Mouse (Mus musculus): ENCODE data around the gene Kif16b. TPM values are rescaled to one million over a fixed set of nuclear protein-coding genes. Genes with fewer than 3 reads are reported as not detected.

Gene Kif16b
- polyA plus RNA-seq (2012; ENCODE audit: insufficient read depth, insufficient read length, missing spikeins), result 13.7 and 15.0 TPM in 2 replicates

DNA sequence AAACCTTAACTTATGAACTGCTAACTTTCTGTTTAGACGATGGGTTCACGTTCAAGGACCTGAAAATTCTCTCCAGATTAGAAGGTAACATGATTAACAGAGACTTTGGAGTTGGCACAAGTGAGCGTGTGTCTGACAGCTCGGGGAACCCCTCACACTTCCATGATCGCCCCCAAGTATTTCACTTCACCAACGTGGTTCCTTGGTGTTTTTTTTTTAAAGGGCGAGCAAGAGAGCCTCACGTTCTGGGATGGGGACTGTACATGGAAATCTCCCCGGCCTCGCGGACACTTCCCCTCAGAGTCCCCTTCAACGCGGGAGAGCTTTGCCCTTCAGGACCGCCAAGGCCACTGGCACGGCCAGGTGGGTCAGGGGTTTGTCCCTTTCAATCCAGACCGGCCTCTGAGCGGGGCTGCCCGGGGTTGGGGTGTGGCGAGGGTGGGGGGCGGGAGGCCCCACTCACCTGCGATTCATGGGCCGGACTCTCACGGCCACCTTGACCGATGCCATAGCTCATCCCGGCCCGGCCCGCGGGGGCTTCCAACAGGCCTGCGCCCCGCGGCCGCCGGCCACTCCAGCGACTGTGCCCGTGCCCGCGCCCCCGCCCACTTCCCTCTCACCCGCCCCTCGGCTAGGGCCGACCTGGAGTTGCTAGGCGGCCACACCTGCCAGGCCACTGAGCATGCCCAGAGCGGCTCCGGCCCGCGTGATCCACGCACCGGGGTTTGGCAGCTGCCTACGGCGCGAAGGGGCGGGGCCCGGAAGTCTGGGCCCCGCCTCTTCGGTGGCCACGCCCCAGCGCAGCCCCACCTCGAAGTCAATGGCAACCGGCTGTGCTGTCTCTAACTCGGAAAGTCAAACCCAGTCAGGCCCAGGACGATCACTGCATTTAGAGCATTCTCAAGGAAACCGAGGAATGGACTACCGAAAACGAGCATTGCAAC lies at the start of gene Kif16b:
Gene Kif16b (minus strand): TSS at position 670 of the 944 bp plus-strand sequence.
- peaks cover 3% of the 10 kb centered on the region for H3K4me1 ChIP-seq (ENCODE audit: control insufficient read depth, insufficient read depth, insufficient read length, low read length)
- H3K27ac ChIP-seq (replicated peaks; ENCODE audit: low read depth, low read length), result 0 out of 2 replicates have a peak within 1 kb of the TSS, but pooled peaks have one; percentile 40

DNA sequence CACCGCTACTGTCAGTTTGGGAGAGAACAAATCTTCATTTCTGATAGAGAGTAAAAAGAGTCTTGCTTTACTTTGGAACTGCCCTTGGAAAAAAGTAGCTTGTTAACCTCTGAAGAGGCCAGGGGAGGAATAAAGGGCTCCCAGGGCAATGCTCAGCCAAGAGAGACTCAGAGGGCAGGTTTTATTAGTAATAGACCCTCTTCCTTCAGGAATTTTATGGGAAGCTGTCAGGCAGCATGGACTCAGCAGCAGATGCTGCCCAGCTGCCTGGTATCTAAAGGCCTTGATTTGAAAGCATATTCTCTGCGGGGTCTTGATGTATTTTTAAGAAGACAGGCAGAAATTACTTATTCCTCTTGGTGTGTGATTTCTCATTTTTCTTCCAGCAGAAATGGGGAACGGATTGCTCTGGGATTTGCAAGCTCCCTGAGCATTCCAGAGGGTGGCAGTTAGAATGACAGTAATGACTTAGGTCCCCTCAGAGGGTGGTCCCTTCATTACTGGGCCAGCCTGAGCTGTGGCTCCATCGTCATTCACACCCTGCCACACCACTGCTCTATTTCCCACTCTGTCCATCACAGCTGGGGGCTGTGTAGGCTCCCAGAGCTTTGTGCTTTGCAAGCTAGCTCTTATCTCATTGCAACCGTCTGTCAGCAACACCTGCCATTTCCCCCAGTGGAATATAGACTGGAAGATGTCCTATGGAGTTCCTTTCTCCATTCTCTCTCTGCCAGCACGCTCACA lies 39.7 kb upstream of the Kif16b start:
- H3K27ac ChIP-seq (replicated peaks; ENCODE audit: low read depth, low read length), result no peak overlapping the region
- H3K4me3 ChIP-seq (ENCODE audit: insufficient read depth, low read depth, low read length), result no peak overlapping the region
- no peaks in the 10 kb centered on the region for H3K4me1 ChIP-seq (ENCODE audit: control insufficient read depth, insufficient read depth, insufficient read length, low read length)

More for the DNA sequence above, at the start of gene Kif16b:
- H3K4me3 ChIP-seq (ENCODE audit: insufficient read depth, low read depth, low read length), result peak within 1 kb of the TSS; percentile 72

DNA sequence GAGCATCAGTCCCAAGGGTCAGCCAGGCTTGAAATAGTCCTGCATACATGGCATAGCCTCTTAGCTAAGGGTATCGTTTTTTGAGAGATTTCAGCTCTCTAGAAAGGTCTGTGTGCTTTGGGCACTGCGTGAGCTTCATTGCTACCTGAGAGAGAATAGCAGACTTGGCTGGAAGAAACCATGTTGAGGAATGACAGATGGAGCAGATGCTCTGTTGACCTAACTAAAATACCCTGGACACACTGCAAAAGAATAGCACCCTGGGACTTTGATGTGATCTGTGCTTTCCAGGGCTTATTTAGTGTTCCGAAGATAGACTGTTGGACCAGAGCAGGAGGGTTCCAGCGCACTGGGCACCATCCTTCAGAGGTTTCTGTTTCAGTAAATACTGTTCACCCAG lies 29.1 kb upstream of the Kif16b start:
- H3K4me1 ChIP-seq (ENCODE audit: control insufficient read depth, insufficient read depth, insufficient read length, low read length), result no peaks in the 10 kb centered on the region
- no peak overlapping the region for H3K27ac ChIP-seq (replicated peaks; ENCODE audit: low read depth, low read length)
- no peak overlapping the region for H3K4me3 ChIP-seq (ENCODE audit: insufficient read depth, low read depth, low read length)

DNA sequence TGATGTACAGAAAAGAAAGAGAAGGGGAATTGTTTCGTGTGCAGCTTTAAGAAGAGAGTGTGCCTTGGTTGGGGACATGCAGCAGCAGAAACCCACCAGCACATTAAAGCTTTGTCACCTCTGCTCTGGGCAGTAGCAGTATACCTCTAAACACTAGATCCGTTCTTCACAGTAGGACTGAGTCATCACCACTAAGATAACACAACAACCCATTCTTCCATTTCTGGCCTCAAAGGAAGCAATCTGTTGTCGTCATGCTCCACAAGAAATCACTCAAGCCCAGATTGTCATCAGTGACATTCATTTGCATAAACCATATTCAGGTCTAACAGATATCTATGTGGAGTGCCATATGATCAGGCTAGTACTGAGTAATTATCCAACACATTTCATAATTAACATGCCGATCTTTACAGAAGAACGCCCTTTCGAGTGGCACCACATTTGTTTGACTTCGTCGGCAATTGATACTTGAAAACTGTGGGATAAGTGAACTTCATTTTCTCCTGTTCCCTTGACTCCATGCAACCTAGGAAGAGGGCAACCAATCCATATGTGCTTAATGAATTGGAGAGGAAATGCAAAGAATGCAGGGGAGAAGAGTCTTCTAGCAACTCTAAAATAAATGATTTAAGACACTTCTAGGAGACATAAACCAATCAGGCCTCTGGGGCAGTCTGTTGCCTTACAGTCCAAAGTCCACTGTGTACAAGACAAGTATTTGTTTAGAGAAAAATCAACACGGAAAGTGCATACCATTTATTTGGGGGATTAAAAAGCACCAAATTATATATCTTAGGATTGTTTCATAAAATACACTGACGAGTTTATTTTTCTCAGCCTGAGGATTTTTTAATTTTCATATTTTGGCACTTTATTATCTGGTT lies 28.1 kb upstream of the Kif16b start:
- H3K4me3 ChIP-seq (ENCODE audit: insufficient read depth, low read depth, low read length), result no peak overlapping the region
- H3K27ac ChIP-seq (replicated peaks; ENCODE audit: low read depth, low read length), result no peak overlapping the region
- no peaks in the 10 kb centered on the region for H3K4me1 ChIP-seq (ENCODE audit: control insufficient read depth, insufficient read depth, insufficient read length, low read length)

DNA sequence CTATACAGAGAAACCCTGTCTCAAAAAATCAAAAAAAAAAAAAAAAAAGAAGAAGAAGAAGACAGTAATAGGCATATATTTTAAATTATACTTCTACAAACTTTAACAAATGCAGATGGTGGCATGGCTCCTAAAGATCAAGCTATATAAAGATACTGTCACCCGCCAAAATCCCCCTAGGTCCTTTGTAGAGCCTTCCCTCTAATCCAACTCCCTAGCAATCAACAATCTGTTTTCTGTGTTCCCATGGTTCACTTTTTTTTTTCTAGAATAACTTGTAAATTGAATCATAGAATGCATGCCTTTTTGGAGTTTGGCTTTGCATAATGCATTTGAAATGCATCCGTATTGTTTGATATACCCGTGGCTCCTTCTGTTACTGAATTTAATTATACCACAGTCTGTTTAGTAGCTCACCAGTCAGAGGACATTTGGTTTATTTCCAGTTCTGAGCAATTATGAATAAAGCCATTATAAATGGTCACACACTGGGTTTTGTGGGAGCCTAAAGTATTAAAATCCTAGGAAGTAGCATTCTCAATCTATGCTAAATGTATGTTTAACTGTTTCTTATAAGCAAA lies 9.6 kb upstream of the Kif16b start:
- Histone ChIP-seq H3K27ac (replicated peaks; ENCODE audit: low read depth, low read length) (no peak overlapping the region), H3K4me1 (ENCODE audit: control insufficient read depth, insufficient read depth, insufficient read length, low read length) (no peaks in the 10 kb centered on the region)

DNA sequence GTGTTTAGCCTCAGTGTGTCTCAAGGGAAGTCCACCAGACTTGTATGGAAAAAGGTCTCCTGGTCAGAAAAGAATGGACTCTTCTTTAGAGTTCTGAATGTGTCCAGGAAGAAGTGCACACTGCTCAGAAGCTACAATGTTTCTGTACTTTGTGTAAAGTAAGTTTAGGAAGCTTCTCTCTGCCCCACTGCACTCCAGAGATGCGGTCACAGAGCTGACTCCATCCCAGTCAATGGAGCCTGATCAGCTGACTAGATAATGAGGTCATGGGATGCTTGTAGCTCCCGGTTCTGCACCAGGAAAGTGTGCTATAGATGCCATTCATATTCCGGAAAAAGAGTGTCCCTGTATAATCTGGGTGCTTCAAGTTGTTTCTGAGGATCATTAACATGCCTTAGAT lies 7.9 kb upstream of the Kif16b start:
- no peak overlapping the region for H3K27ac ChIP-seq (replicated peaks; ENCODE audit: low read depth, low read length)
- no peak overlapping the region for H3K4me3 ChIP-seq (ENCODE audit: insufficient read depth, low read depth, low read length)
- no peaks in the 10 kb centered on the region for H3K4me1 ChIP-seq (ENCODE audit: control insufficient read depth, insufficient read depth, insufficient read length, low read length)

More for the DNA sequence above, 9.6 kb upstream of the Kif16b start:
- no peak overlapping the region for H3K4me3 ChIP-seq (ENCODE audit: insufficient read depth, low read depth, low read length)

DNA sequence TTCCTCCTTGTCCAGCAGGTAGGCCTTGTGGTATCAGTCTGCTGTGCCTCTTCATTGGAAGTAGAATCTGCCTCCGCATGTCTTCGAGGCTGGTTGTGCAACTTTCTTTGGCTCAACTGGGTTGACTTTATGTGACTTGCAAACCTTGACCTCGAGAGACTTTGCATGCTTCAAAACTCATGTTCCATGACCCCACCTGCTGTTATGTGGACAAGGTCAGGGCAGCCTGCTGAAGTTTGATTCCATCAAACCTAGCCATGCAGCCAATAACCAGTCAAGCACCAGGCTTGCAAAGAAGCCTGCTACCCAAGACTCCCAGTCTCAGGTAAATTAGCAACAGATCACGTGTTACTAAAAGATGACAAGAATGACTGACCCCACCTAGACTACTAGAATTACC lies 5.7 kb upstream of the Kif16b start:
- Histone ChIP-seq H3K4me3 (ENCODE audit: insufficient read depth, low read depth, low read length) (no peak overlapping the region), H3K27ac (replicated peaks; ENCODE audit: low read depth, low read length) (no peak overlapping the region), H3K4me1 (ENCODE audit: control insufficient read depth, insufficient read depth, insufficient read length, low read length) (peaks cover 3% of the 10 kb centered on the region)

DNA sequence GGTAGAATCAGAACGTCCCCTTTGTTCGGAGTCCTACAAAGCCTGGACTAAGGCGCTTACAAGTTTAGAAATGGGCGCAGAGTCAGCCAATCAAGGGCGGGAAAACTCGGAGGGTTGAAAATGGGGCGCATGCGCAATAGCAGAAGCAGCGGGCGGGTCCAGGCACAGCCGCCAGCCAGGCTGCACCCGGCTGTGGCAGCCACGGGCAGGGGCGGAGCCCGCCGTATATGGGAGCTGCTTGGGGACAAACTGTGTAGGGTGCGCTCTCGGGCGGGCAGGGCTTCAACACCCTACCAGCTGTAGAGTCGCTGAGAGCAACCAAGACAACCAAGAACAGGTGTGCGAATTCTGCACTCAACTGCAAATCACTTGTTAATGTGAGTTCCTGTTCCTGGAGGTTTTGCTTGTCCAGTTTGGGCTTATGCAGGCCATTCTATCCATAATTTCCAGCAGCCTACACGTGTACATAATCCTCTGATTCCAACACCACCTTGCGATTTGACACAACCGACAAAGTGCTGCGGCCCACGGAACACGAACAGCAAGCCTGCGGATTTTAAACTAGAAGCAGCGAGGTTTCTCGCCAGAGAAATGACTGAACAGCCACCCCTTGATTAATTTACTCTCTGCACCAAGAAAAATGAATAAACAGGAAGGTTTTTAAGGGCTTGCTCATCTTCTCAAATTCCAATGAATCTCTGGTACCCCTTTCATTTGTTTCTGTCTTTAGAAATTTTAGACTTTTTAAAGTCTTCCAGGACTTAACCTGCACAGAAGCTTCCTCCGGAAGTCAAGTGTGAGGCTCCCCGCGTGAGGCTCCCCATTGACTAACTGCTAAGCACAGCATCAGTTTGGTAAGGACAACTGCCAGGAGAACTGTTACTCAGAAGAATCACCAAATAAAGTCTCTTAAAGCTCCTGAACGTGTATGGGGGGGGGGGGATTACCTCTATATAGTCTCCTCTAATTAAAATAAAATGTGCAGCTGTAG lies 1.9 kb upstream of the Kif16b start:
- peak overlapping the region; percentile 67 for H3K4me3 ChIP-seq (ENCODE audit: insufficient read depth, low read depth, low read length)
- no peak overlapping the region; the same call in 1 of the 2 replicates for H3K27ac ChIP-seq (replicated peaks; ENCODE audit: low read depth, low read length)
- H3K4me1 ChIP-seq (ENCODE audit: control insufficient read depth, insufficient read depth, insufficient read length, low read length), result peaks cover 3% of the 10 kb centered on the region

DNA sequence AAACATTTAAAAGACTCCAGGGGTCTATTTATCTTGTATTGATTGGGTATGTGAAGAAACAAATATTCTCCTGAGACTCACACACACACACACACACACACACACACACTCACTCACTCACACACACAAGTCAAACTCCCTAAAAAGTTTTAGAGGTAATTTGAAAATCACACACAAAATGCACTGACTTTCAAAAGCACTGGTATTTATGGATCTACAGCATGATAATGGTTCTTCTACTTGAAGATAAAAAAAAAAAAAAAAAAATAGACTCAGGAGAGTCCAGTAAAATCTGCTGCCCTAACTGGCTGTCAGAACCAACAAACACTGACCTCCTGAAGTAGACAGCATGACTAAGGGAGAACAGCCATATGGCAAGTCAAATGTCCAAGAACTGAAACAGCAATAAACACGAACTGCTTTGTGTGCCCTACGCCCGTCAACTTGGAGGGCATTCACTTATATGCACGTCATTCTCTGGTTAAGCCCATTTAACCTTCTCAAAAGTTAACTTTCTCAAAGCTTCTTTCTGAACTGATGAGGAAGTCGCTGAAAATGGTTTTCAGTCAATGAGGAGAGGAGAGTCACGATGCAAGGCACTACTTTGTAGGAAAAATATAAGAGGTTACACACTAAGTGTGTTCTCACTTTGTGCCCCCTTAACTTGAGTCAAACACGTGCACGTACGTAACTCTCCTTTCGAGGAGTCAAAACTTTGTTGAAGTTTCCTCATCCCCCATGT lies 1.0 kb downstream of the Kif16b start:
- Histone ChIP-seq H3K27ac (replicated peaks; ENCODE audit: low read depth, low read length) (0 out of 2 replicates have a peak overlapping the region, but pooled peaks have one; percentile 22), H3K4me1 (ENCODE audit: control insufficient read depth, insufficient read depth, insufficient read length, low read length) (peaks cover 3% of the 10 kb centered on the region)

DNA sequence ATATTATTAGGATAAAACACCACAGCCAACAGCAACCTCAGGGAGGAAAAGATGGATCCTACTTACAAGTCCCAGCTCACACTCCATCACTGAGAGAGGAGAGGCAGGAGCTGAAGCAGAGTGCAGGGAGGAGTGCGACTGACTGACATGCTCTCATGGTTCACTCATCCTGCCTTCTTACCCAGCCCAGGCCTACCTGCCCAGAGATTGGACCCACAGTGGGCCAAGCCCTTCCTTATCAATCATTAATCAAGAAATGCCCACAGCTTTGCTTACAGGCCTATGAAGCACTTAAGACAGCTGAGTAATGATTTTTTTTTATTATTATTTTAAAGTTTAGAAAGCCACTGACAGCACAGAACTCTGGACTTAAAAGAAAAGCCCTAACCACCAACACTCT lies 7.6 kb downstream of the Kif16b start:
- Histone ChIP-seq H3K27ac (replicated peaks; ENCODE audit: low read depth, low read length) (no peak overlapping the region), H3K4me3 (ENCODE audit: insufficient read depth, low read depth, low read length) (no peak overlapping the region), H3K4me1 (ENCODE audit: control insufficient read depth, insufficient read depth, insufficient read length, low read length) (peaks cover 2% of the 10 kb centered on the region)

More for the DNA sequence above, 1.0 kb downstream of the Kif16b start:
- H3K4me3 ChIP-seq (ENCODE audit: insufficient read depth, low read depth, low read length), result peak overlapping the region; percentile 72

DNA sequence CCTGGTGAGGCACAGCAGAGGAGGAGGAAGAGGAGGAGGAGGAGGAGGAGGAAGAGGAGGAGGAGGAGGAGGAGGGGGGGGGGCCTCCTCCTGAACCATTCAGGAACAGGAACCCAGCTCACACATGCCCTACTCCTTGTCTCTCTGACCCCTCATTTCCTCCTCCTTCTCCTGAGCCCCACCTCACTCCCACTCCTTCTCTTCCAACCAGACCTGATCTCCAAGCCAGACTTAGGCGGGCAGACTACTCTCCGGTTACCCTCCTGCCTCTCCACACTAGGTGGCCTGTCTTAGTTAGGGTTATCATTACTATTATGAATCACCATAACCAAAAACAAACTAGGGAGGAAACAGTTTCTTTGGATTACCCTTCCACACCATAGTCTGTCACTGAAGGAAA lies 10.0 kb downstream of the Kif16b start:
- Histone ChIP-seq H3K4me3 (ENCODE audit: insufficient read depth, low read depth, low read length) (no peak overlapping the region), H3K27ac (replicated peaks; ENCODE audit: low read depth, low read length) (no peak overlapping the region), H3K4me1 (ENCODE audit: control insufficient read depth, insufficient read depth, insufficient read length, low read length) (peaks cover 2% of the 10 kb centered on the region)

DNA sequence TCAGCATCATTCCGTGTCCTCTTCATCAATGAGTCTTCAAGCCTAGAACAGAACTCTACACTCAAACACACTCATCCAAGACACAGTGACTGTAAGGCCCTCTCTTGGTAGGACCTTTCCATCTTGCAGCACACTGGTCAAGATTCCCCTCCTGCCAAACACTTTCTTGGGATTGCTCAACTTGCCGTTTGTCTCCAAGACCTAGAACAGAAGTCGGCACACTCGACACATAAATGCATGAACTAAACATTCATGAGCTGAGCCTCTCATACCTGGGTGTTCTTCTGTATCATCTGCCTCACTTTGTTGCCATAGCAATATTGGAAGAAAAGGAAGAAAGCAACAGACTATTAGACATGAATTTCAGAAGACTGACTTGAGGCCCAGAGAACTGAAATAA lies 16.9 kb downstream of the Kif16b start:
- Histone ChIP-seq H3K27ac (replicated peaks; ENCODE audit: low read depth, low read length) (no peak overlapping the region), H3K4me3 (ENCODE audit: insufficient read depth, low read depth, low read length) (no peak overlapping the region), H3K4me1 (ENCODE audit: control insufficient read depth, insufficient read depth, insufficient read length, low read length) (peaks cover 5% of the 10 kb centered on the region; the same call in 1 of the 2 replicates)

DNA sequence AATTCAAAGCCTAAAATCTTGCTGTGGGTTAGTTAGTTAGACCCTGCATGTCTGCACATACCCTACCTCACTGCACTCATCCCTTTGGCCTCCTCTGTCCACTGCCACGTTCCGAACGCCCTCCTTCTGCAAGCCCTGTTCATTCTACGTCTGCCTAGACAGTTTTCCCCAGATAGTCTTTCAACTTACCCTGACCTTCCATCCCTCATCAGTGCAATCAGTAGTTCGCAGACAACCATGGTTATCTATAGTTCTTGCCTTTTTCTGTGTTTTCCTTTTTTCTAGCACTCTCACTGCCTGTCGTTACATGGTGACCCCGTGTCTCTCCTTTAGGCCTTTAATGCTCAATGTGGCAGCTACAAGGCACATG lies 17.7 kb downstream of the Kif16b start:
- Histone ChIP-seq H3K4me1 (ENCODE audit: control insufficient read depth, insufficient read depth, insufficient read length, low read length) (peaks cover 7% of the 10 kb centered on the region; the same call in 1 of the 2 replicates), H3K27ac (replicated peaks; ENCODE audit: low read depth, low read length) (no peak overlapping the region), H3K4me3 (ENCODE audit: insufficient read depth, low read depth, low read length) (no peak overlapping the region)
